Mouse (Mus musculus) left cerebral cortex, adult 18-20 months (tissue): ENCODE measurements around the gene Gas6. TPM values are rescaled to one million over a fixed set of nuclear protein-coding genes. Genes with fewer than 3 reads are reported as not detected.

Experiments
- DNase-seq, 2 experiments: peaks; one replicate each; pipeline ENCODE4 v3.0.0; 2021 to 2022; ENCODE audit warnings: low spot score in 2 of 2, mixed read lengths in 1 of 2
- total RNA-seq, 2 experiments: library from RNA; stranded (reverse); gene quantifications; 2 replicates each; pipeline ENCODE4 v1.2.3; 2021

Gas6 gene
- total RNA-seq, 2 experiments from 2014 or later, result 95.8 to 103 TPM

DNA sequence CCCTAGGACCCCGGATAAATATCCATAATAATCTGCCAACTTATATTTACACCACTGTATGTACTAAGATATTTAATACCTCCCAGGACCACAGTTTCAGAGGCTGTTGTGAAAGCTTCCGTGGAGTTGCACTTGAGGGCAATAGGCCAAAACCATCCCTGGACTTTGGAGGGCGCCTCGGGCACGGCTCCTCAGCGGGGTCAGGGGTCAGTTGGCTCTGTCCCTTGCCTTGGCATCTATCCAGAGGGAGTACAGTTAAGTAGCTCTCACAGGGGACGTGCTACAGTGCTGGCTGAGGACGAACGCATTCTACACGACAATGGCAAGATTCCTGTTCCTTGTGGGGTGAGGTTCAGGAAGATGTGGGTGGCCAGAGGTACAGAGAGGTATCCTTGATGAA is 31.9 kb downstream of the Gas6 start:
- no peak for DNase-seq

DNA sequence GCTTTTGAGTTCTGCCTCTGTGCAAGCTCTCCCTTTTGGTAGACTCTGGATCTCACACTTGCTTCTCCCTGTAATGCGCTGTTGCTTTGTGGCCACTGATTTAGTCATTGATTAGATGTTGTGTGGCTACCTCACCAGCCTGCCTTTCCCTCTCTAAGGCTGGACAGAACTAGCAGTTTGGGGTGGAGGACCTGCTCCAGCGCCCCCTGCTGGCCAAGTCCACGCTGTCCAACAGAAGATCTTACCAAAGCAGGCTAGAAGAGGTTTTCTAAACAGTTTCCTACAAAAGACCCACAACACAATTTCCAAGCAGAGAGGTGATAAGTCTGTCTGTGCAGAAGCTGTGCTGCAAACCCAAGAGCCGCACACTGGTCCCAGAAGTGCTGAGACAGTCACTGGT is 32.4 kb downstream of the Gas6 start:
- DNase-seq, result peak; percentile 82 to 86

DNA sequence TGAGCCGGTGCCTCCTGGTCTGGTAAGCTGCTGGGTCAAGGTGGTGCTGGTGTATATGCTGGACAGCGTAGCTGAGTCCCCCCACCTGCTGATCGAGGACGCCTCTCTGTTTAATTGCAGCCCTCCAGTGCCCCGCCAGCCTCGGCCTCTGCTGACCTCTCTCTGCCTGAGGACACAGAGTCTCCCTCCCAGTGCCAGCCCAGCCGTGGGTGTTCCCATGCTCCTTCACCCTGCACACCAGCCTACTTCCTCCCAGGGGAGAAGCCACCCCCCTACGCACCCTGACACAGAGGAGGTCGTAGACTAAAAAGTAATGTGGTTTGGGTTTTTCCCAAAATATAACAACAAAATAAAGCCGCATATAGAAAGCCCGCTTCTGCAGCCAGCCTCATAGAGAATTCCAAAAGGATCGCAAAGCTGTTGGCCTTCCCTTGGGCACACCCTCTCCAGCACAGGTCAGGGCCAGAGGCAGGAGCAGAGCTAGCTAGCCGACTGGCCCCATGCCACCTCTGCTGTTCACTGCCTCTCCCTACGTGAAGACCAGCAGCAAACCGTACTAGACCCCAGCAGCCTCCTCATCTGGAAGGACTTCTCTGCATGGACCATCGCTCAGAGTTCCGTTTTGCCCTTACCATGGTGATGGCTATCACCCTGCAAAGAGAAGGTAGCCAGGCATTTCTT is 33.1 kb downstream of the Gas6 start:
- DNase-seq, result no peak

DNA sequence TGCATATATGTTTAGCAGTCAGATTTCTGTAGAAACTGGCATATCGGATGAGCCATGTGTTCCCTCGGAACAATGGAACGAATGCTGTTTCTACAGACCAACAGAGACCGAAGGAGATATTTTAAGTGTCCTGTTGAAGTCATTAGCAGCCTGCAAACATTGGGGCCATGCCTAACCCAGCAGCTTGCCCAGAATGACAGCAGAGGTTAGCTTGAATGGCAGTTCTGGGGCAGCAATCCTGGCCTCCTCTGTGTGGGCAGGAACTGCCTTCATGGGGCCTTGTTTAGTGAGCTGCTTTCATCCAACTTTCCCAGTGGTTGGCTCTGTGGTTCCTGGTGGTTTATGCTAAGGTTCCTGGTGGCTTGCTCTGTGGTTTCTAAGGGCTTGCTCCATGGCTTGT is 34.9 kb downstream of the Gas6 start:
- no peak for DNase-seq

DNA sequence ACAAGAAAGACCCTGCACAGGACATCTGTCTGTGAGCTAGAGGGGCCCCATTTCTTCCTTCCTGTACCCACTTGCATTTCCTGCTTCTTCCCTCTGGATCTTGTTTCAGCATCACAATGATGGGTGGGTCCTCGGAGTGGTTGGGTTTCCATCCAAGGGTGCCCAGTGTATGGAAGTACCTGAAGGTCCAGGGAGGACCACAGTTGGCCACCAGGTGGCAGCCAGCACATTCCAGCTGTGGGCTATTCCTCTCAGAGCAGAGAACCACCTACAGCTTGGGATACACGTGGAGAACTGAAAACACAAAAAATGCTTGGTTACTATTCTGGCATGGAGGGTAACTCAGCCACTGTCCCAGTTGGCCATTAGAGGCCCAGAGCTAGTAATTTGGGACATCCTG is 39.0 kb downstream of the Gas6 start:
- DNase-seq, result peak; percentile 42 to 67

DNA sequence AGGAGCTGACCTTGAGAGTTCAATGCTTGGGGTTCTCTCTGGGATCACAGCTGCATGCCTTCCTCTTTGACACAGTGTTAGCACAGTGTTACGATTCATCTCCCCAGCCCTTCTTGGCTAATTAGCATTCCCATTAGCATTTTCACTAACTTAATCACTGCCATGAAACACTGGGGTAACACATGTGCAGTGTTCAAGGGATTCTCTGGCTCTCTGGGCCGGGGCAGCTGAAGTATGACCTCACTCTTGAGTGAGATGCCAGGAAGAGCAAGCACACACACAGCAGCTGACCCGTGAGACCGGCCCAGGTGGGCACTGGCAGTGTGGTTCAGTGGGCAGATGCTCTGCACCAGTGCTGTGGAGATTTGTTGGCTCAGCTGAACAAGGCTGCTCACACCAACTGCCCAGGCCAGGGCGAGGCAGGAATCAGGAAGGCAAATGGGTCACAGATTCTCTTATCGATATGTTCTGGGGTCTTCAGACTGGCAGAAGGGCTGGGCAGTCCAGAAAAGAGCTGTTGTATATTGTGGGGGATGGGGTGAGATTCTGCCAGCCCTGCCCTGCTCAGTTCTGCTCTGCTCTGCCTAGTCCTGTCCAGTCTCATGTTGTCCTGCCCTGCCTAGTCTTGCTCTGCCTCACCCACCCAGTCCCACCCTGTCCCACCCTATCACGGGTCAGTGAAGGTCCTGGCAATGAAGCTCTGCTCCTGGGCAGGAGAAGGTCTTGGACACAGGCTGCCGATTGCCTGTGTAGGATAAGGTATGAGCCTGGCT is 39.8 kb downstream of the Gas6 start:
- no peak for DNase-seq

DNA sequence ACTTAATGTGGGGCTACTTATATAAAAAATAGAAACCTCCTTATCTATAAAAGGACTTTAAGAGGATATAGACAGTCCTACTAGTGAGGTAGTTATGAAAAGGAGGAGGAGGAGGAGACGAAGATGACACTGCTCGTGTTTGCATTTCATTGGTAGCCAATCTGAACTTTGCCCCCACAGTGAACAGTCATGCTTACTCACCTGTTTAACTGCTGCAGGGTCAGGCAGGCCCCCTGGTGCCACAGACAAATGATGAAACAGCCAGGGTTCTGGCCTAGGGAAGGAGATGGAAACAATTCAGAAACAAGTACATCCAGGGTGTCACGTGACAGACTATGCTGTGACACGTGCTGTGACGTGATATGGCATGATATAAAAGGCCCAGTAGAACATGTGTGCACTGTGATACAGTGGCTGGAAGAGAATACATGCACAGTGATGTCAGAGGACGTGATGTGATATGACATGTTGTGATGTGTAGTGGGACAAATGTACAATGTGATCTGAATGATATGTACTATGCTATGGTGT is 42.5 kb downstream of the Gas6 start:
- DNase-seq, result no peak

DNA sequence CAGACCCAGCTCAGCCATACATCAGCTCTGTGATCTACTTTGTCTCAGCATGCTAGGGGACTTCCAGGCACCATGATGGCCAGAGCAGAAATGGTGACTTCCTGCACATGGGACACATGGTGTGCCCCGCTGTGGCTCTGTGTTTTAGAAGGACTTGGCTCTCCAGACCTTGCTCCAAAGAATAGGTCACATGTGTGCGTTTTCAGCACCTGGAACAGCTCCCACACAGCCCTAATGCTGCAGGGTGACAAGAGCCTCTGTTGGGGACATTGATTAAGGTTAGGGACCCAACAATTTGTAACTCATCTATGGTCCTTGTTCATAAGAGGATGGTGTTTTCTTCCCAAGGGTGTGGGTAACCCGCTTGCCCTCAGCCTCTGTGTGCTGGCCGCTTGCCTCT is 46.1 kb downstream of the Gas6 start:
- DNase-seq, result no peak

DNA sequence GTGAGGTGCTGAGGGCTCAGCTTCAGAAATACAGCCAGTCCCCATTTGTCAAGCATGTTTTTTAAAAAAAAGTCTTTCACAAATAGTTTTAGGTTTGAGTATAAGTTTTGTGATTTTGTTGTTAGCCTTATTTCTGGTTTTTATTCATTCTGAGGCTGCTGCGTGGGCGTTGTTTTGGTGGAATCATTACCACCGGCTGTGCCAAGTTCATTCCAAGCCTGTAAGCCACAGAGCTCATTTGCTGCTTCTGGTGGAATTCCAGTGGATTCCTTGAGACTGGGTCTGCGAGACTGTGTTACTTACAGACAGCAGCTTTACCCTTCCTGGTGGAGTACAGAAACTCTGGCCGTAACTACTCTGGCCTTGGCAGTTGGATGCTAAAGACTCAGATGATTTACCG is 47.8 kb downstream of the Gas6 start:
- no peak for DNase-seq

DNA sequence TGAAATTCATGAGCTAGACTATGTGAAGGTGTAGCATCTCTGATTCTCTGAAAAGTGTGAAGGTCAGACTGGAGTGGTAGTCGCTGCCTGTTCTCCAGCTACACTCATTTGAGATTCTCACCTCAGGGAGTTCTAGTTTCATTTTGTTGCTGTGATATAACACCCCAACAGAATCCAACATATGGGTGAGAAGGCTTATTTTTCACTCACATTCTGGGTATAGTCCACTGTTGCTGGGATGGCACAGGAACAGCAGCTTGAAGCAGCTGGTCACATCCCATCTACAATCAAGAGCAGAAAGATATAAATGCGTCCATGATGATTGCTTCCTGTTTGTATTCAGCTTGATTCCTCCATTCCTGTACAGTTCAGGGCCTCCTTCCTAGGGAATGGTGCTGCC is 52.1 kb downstream of the Gas6 start:
- DNase-seq, result no peak

DNA sequence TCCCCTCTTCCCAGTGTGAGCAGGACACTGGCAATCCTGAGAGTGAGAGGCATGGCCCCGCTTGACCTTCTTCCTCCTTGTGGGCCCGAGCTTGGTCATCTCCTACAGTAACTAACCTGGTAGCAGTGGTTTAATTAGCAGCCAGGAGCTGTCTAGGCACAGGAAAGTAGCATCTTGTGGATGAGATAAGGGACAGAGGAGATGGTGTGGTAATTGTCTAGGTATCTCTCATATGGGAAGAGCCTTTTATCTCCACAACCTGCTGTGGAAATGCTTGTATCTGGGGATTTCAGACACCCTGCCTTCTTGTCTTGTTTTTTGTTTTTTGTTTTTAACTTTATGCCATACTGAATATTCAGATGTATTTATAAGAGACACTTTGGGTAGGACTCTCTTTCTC is 56.8 kb downstream of the Gas6 start:
- DNase-seq, result no peak

DNA sequence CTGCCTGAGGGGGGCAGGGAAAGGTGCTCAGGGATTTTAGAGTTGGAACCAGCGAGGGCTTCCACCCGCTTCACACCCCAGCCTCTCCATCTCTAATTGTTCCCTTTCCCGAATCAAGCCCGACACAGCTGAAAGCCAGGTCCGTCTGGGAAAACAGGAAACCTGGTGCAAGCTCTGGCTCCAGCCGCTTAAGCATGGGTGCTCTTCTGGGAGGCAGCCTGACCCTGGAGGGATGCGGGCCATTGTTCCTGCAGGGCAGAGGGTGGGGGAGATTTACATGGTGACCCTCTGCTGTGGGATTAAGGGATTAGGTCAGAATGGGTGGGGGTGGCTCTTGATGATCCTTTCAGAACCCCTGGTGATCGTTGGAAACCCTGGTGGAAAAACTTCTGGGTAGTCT is 58.2 kb downstream of the Gas6 start:
- DNase-seq, result no peak

DNA sequence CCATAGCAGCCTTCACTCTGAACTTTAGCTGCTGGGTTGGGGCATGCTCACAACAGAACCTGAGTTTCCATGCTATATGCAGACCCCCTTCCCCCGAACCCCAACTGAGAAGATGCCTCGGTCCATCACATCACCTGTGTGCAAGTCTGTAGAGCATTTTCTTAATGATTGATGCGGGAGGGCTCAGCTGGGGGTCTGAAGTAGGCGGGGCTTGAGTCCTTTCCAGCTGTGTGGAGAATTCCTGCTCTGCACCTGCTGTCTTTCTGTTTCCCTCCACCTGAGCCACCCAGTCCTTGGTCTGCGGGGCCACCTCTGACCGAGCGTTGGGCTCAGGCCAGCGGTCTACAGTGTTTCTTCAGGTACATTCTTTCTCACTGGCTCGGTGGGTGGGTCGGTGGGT is 59.4 kb downstream of the Gas6 start, which contains the start of gene Tmem255b:
Tmem255b (plus strand) TSS at position 301 of the 400 bp plus-strand sequence.
- no peak for DNase-seq

DNA sequence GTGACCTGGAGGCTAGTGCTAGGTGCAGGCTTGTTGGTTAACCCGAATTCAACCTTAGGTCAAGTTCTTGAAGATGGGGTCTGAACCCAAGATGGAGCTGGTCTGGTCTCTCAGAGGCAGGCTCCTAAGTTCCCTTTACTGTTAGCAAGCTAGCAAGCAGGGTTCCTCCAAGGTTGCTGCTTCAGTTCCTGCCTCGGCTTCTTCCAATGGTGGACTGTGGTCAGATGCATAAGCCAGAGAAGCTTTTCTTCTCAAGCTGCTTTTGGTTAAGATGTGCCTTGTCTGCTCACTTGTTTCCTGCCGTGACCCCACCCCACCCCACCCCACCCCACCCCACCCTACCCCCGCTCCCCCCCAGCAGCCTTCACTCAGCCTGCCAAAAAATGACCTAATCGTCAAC is 61.2 kb downstream of the Gas6 start:
- no peak for DNase-seq

DNA sequence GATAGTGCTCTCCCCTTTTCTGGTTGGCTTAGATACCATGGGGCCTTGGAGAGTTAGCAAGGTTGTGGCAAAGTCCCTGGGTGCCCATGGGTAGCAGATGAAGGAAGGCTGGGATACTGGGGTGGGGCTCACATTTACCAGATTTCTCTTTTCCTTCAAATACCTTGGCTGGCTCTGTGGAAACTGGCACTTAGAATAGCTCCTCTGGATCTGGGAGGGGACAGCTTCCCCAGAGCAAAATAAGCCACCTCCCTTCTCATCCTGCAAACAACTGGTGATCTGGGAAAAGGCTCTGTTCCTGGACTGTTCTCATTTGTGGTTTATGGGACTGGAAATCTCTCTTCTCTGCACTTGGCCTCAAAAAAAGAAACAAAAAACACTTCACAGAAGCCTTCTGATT is 63.4 kb downstream of the Gas6 start:
- DNase-seq, result no peak

DNA sequence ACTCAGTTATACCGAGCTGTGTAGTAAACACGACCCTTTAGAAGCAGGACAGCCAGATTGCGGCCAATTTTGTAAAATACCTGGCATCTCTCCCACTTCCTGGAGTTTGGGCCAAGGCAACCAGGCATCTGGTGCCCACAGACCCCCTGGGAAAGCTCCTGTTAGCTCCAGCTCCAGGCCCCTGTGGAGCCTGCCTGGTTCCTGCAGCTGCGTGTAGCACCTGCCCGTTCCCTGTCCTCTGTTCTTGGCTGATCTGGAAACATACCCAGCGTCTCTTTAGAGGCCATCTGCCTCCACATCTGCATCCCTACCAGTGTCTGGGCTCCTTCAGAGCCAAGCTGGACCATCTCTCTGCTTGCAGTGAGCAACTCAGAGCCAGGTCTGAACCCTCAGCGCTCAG is 63.9 kb downstream of the Gas6 start:
- DNase-seq, result no peak

DNA sequence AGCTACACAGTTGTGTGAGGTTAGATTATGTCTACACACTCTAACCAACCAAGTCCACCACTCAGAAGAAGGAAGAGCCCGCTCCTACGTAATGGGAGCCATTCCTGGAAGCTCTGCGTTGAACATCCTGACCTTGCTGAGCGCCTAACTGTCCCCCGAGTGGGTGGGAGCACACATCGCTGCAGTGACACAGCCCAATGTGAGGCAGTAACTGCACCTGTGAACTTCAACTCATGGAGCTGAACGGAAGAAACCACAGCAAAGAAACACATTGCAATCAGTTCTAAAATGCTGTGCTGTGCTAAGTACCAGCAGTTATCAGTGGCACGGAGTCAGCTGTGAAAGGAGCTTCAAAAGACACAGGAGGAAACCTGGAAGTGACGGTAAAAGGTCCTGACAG is 66.1 kb downstream of the Gas6 start:
- no peak for DNase-seq

DNA sequence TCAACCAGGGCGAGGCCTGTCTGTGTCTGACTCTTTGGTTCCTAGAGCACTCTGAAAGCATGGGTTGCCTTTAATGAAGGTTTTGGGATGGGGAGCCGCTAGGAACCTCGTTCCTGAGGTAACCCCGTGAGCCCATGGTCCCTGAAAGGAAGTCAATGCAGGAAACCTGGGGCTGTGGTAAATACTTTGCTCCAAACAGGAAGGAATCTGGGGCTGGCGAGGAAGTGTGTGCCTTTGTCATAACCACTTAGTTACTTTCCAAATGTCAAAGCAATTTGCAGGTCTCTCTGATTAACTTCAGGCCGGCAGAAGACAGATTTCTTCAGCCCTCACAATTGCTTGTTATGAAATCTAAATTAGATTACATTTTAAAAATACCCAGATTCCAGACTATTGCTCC is 66.9 kb downstream of the Gas6 start:
- no peak for DNase-seq

DNA sequence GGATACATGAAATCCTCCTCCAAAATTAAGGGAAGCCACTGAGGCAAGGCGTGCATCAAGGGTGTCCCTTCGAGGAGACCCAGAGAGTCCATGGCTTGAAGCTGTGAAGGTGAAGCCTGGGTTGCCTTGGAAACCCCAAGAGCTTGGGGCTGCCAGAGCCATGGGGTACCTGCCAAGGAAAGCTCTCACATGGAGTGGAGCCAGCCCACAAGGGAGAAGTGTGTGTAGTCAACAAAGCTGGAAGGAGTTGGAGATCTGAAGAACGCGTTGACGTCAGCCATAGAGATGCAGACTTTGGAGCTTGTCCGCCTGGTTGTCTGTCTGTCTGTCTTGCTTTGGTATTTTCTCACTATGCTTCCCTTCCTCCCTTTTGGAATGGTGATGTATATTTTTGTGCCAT is 73.3 kb downstream of the Gas6 start:
- DNase-seq, result peak in 1 of 2 experiments; percentile 21

DNA sequence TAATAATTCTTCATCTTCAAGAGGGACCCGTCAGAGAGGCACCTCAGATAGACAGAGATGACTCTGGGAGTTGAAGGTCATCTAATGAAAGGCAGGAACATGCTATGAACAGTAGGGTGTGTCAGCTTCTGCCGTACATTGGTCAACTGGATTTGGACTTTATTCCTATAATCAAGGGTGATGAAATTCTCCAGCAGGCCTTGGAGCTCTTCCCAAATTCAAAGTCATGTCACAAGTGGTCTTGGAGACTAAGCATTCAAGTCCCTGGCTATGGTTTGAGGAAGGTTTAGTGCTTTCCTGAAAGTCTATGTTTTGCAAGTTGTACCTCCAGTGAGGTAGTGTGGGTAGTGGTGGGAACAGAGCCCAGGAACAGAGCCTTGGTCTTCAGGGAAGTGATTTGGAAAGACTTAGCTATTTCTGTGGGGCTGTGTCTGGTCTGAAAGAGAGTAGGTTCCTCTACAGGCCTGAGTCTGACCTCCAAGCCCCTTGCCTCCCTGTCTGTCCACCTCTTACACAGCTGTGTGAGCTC is 75.1 kb downstream of the Gas6 start:
- DNase-seq, result no peak

DNA sequence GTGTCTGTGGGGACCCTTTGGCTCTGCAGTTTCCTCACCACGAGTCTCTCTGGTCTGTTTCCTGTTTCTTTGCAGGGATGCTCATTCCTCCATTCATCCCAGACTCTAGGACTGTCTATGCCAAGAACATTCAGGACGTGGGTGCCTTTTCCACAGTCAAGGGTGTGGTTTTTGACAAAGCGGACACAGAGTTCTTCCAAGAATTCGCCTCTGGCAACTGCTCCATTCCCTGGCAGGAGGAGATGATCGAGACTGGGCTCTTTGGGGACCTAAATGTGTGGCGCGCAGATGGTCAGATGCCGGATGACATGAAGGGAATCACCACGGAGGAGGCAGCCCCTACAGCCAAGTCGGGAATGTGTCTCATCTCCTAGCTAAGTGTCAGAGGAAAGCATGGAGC is 78.4 kb downstream of the Gas6 start:
- peak; percentile 36 to 49 for DNase-seq
